Mouse (Mus musculus): ENCODE measurements around the gene Cd27. TPM values are rescaled to one million over a fixed set of nuclear protein-coding genes. Genes with fewer than 3 reads are reported as not detected.
"Not testable (repeated sequence)": the region's sequence is repeated elsewhere in the genome, so short reads cannot be mapped to it uniquely, and the experiment has no call there.

Gene Cd27
- 0.91 and 1.1 TPM in 2 replicates for polyA plus RNA-seq (2015; fragmentation: Nextera tagmentation; extraction: Ambion mirVana)

DNA sequence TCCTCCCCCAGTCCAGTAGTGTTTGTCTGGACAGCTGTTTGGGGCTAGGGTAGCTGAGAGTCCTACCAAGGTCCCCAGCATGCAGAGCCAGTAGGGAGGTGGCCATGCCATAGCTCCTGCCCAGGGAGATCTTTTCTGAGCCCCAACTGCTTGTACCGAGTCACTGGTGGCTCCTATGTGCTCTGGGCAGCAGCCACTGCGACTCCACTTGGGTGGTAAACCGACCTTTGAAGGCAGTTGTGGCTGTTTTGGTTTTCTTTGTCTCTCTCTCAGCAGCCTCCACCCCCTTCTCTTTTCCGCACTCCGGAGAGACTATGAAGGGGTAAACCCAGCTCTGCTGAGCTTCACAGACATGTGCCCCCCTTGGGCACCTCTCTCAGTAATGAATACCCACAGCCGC is at the start of gene Cd27:
TSS of gene Cd27 (minus strand) at position 229 of the 400 bp plus-strand sequence.
- H3K4me1 ChIP-seq (replicated peaks; ENCODE audit: control insufficient read depth, insufficient read depth): no peaks in the 10 kb centered on the region
- H3K9ac ChIP-seq (ENCODE audit: low read length): no peak within 1 kb of the TSS
- no peaks in the 10 kb centered on the region for H3K9me3 ChIP-seq (ENCODE audit: control insufficient read depth, low read length)
- no peaks in the 10 kb centered on the region for H3K36me3 ChIP-seq (ENCODE audit: control insufficient read depth, insufficient read depth, low read length)
- H3K4me2 ChIP-seq (replicated peaks; ENCODE audit: low read depth): no peak within 1 kb of the TSS
- DNase-seq (ENCODE audit: low spot score) (no peak), ATAC-seq (ENCODE audit: low FRiP score, low TSS enrichment) (no peak)
- H3K27ac ChIP-seq (replicated peaks): no peak within 1 kb of the TSS
- no peak for TF ChIP-seq CTCF (IDR thresholded peaks at IDR 0.05; ENCODE audit: low read depth)
- no peak for TF ChIP-seq EP300 (optimal IDR thresholded peaks at IDR 0.05)
- H3K4me3 ChIP-seq (ENCODE audit: low read depth, low read length): no peak within 1 kb of the TSS
- WGBS: 53% methylated on average over 6 of the region's 6 CpGs
- no peaks in the 10 kb centered on the region for H3K27me3 ChIP-seq (ENCODE audit: control insufficient read depth, insufficient read depth, low read length)

DNA sequence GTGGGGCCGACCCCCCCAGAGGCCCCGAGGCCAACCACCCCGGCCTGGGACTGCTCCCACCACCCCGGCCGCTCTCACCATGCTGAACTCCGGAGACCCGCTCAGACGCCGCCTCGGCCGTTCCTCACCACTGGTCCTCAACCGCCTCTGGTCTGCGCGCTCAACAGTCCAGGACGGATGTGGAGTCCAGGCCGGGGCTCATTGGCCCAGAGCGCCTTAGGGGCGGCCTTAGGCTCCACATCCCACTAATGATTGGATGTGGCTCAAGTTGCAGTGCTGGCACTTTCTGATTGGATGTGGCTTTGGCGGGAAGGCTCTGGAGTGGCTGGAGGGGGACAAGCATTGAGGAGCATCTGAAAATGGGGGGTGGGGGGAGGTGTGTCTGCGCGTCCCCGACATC is 49.1 kb upstream of the Cd27 start, which contains the start of gene Tuba3a:
TSS of gene Tuba3a (minus strand) at position 153 of the 400 bp plus-strand sequence.
- Histone ChIP-seq H3K4me3 (ENCODE audit: low read depth, low read length) (no peak within 1 kb of the TSS), H3K9ac (ENCODE audit: low read length) (no peak within 1 kb of the TSS), H3K27me3 (ENCODE audit: control insufficient read depth, insufficient read depth, low read length) (no peaks in the 10 kb centered on the region), H3K27ac (replicated peaks) (no peak within 1 kb of the TSS), H3K36me3 (ENCODE audit: control insufficient read depth, insufficient read depth, low read length) (no peaks in the 10 kb centered on the region), H3K4me1 (replicated peaks; ENCODE audit: control insufficient read depth, insufficient read depth) (0 out of 2 replicates have a peak, but pooled peaks cover 2% of the 10 kb centered on the region), H3K4me2 (replicated peaks; ENCODE audit: low read depth) (no peak within 1 kb of the TSS), H3K9me3 (ENCODE audit: control insufficient read depth, low read length) (no peaks in the 10 kb centered on the region)
- no peak for DNase-seq (ENCODE audit: low spot score)
- TF ChIP-seq EP300 (optimal IDR thresholded peaks at IDR 0.05) (no peak), CTCF (IDR thresholded peaks at IDR 0.05; ENCODE audit: low read depth) (no peak)
- WGBS: 93% methylated on average over 22 of the region's 22 CpGs
- ATAC-seq (ENCODE audit: low FRiP score, low TSS enrichment): no peak

DNA sequence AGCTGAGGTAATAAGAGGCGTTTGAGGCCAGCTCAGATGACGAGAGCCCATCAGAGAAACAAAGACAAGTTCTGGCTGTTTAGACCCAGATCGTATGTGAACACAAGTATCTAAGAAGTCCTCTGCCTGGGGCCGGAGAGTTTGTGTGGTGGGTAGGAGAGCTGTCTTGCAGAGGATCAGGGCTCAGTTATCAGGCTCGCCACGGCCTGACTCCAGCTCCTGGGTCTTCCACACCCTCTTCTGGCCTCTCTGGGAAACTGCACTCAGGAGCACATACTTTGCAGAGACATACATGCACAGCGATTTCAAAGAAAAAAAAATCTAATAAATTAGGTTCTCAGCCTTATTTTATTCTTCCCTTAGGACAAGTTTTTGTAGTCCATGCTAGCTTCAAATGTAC is 47.9 kb upstream of the Cd27 start:
- Histone ChIP-seq H3K9me3 (ENCODE audit: control insufficient read depth, low read length) (no peaks in the 10 kb centered on the region), H3K27me3 (ENCODE audit: control insufficient read depth, insufficient read depth, low read length) (no peaks in the 10 kb centered on the region), H3K4me1 (replicated peaks; ENCODE audit: control insufficient read depth, insufficient read depth) (0 out of 2 replicates have a peak, but pooled peaks cover 2% of the 10 kb centered on the region), H3K4me2 (replicated peaks; ENCODE audit: low read depth) (no peak overlapping the region), H3K9ac (ENCODE audit: low read length) (no peak overlapping the region), H3K27ac (replicated peaks) (no peak overlapping the region), H3K36me3 (ENCODE audit: control insufficient read depth, insufficient read depth, low read length) (no peaks in the 10 kb centered on the region), H3K4me3 (ENCODE audit: low read depth, low read length) (no peak overlapping the region)
- TF ChIP-seq CTCF (IDR thresholded peaks at IDR 0.05; ENCODE audit: low read depth): peak; percentile 33
- TF ChIP-seq EP300 (optimal IDR thresholded peaks at IDR 0.05): no peak
- WGBS: 79% methylated on average over 7 of the region's 7 CpGs
- DNase-seq (ENCODE audit: low spot score) (no peak), ATAC-seq (ENCODE audit: low FRiP score, low TSS enrichment) (no peak)

DNA sequence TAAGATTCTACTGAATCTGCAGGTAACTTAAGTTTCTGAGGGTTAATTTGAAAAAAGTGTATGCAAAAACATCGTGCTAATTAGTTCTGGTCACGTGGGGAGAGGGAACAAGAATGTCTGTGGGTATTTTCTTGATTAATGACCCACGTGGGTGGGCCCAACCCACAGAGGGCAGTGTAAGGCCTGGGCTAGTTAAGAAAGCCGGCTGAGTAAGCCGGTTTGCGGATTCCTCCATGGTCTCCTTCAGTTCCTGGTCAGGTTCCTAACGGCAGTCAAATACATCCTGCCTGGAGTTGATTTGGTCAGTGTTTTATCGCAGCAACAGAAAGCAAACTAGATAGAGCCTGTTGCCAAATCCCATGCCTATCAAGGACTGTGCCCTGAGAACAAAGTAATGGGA is 47.4 kb upstream of the Cd27 start:
- TF ChIP-seq EP300 (optimal IDR thresholded peaks at IDR 0.05) (no peak), CTCF (IDR thresholded peaks at IDR 0.05; ENCODE audit: low read depth) (peak; percentile 48)
- peak; percentile 81 for ATAC-seq (ENCODE audit: low FRiP score, low TSS enrichment)
- peak; percentile 74 for DNase-seq (ENCODE audit: low spot score)
- no peak overlapping the region for H3K4me2 ChIP-seq (replicated peaks; ENCODE audit: low read depth)
- no peaks in the 10 kb centered on the region for H3K36me3 ChIP-seq (ENCODE audit: control insufficient read depth, insufficient read depth, low read length)
- no peak overlapping the region for H3K9ac ChIP-seq (ENCODE audit: low read length)
- WGBS: 20% methylated on average over 8 of the region's 8 CpGs
- 0 out of 2 replicates have a peak, but pooled peaks cover 2% of the 10 kb centered on the region for H3K4me1 ChIP-seq (replicated peaks; ENCODE audit: control insufficient read depth, insufficient read depth)
- H3K27me3 ChIP-seq (ENCODE audit: control insufficient read depth, insufficient read depth, low read length): no peaks in the 10 kb centered on the region
- no peak overlapping the region for H3K4me3 ChIP-seq (ENCODE audit: low read depth, low read length)
- no peak overlapping the region for H3K27ac ChIP-seq (replicated peaks)
- no peaks in the 10 kb centered on the region for H3K9me3 ChIP-seq (ENCODE audit: control insufficient read depth, low read length)

DNA sequence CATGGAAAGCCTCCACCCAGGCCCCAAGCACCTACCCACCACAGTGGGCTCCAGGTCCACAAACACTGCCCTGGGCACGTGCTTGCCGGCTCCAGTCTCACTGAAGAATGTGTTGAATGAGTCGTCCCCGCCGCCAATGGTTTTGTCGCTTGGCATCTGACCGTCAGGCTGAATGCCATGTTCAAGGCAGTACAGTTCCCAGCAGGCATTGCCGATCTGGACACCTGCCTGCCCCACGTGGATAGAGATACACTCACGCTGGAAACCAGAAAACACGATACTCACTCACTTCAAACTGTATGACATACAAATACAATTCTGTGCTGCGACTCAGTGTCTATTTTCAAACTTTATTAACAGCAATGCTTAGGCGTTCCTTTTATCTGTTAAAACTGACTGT is 45.9 kb upstream of the Cd27 start:
- not testable (repeated sequence) for H3K27ac ChIP-seq (replicated peaks); ATAC-seq (ENCODE audit: low FRiP score, low TSS enrichment); H3K4me3 ChIP-seq (ENCODE audit: low read depth, low read length); H3K9me3 ChIP-seq (ENCODE audit: control insufficient read depth, low read length); H3K9ac ChIP-seq (ENCODE audit: low read length); H3K4me1 ChIP-seq (replicated peaks; ENCODE audit: control insufficient read depth, insufficient read depth); H3K36me3 ChIP-seq (ENCODE audit: control insufficient read depth, insufficient read depth, low read length); DNase-seq (ENCODE audit: low spot score); H3K27me3 ChIP-seq (ENCODE audit: control insufficient read depth, insufficient read depth, low read length); H3K4me2 ChIP-seq (replicated peaks; ENCODE audit: low read depth)
- WGBS: 82% methylated on average over 13 of the region's 13 CpGs

DNA sequence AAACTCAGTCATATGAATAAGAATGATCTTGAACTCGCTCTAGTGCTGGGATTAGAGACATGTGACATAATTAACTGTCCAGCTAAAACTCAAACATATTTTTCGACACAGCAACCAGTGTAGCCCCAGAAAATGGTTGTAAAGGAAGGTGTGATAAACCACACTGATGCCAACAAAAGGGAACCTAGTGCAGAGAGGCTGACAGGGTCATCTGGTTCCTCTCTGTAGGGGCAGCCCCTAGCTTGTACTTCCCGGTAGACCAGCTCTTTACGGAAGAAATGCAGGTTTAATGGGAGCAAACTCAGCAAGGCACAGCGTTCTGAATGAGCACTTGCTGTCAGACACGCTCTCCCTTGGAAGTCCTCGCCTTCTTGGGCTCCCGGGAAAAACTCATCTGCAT is 42.9 kb upstream of the Cd27 start:
- 65% methylated on average over 8 of the region's 8 CpGs for WGBS
- DNase-seq (ENCODE audit: low spot score): no peak

More for the DNA sequence above, 42.9 kb upstream of the Cd27 start:
- Histone ChIP-seq H3K4me3 (ENCODE audit: low read depth, low read length) (no peak overlapping the region), H3K4me2 (replicated peaks; ENCODE audit: low read depth) (no peak overlapping the region), H3K36me3 (ENCODE audit: control insufficient read depth, insufficient read depth, low read length) (no peaks in the 10 kb centered on the region), H3K27ac (replicated peaks) (no peak overlapping the region), H3K27me3 (ENCODE audit: control insufficient read depth, insufficient read depth, low read length) (no peaks in the 10 kb centered on the region), H3K4me1 (replicated peaks; ENCODE audit: control insufficient read depth, insufficient read depth) (no peaks in the 10 kb centered on the region), H3K9ac (ENCODE audit: low read length) (no peak overlapping the region), H3K9me3 (ENCODE audit: control insufficient read depth, low read length) (no peaks in the 10 kb centered on the region)
- TF ChIP-seq EP300 (optimal IDR thresholded peaks at IDR 0.05) (no peak), CTCF (IDR thresholded peaks at IDR 0.05; ENCODE audit: low read depth) (no peak)
- ATAC-seq (ENCODE audit: low FRiP score, low TSS enrichment): no peak

Data from stomach, postnatal 0 days (tissue).